Mouse (Mus musculus): ENCODE measurements around the gene Ttc19. TPM values are rescaled to one million over a fixed set of nuclear protein-coding genes. Genes with fewer than 3 reads are reported as not detected.
"Not testable (repeated sequence)": the region's sequence is repeated elsewhere in the genome, so short reads cannot be mapped to it uniquely, and the experiment has no call there.

The Ttc19 gene
- polyA plus RNA-seq, 1 experiment from 2014 or later: 28.1 TPM

DNA sequence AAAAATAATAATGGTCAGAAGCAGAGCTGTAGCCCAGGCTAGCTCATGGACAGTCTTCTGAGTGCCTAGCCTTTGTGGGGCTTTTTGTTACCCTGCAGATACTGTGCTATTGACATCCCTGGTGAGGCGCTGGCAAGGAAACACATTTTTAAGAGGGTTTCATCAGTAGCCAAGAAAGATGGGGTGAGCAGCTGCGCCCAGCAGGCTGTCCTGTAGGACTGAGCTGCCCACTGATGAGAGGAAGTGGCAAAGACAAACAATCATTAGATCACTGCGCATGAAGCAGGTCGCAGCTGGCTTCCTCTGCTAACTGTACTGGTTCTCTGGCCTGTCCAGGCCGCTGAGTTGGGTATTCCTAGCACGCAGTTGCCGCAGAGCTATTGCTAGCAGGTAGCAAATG, 17.7 kb upstream of the Ttc19 start:
- ATAC-seq (ENCODE audit: low FRiP score): no peak
- H3K4me3 ChIP-seq (replicated peaks): no peak overlapping the region
- H3K4me1 ChIP-seq: peaks cover 21% of the 10 kb centered on the region
- WGBS: 90% methylated on average over 7 of the region's 7 CpGs
- H3K4me2 ChIP-seq: no peak overlapping the region
- no peaks in the 10 kb centered on the region for H3K27me3 ChIP-seq
- no peaks in the 10 kb centered on the region for H3K36me3 ChIP-seq (replicated peaks)
- no peak overlapping the region for H3K9ac ChIP-seq
- H3K27ac ChIP-seq: no peak overlapping the region
- no peaks in the 10 kb centered on the region for H3K9me3 ChIP-seq

DNA sequence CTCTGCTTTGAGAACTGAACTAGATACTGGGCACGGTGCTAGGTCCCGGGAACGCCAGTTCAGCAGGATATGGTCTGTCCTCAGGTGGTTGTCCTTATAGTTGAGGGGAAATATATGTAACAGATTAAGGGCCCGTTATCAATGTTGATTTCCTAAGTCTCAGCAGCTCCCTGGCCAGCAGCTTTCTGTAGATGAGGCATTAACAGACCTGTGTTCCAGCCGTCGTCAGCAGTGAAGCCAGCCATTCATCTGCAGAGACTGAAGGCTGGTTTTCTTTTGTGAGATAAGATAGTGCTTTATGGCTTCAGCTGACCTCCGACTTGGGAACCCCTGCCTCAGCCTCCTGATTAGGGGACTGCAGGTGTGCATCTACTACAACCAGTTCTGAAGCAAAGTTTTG, 17.3 kb upstream of the Ttc19 start:
- 74% methylated on average over 7 of the region's 7 CpGs for WGBS
- no peaks in the 10 kb centered on the region for H3K9me3 ChIP-seq
- no peaks in the 10 kb centered on the region for H3K36me3 ChIP-seq (replicated peaks)
- no peak overlapping the region for H3K4me3 ChIP-seq (replicated peaks)
- no peak overlapping the region for H3K9ac ChIP-seq
- H3K27ac ChIP-seq: no peak overlapping the region
- H3K27me3 ChIP-seq: no peaks in the 10 kb centered on the region
- peaks cover 18% of the 10 kb centered on the region for H3K4me1 ChIP-seq
- no peak overlapping the region for H3K4me2 ChIP-seq
- no peak for ATAC-seq (ENCODE audit: low FRiP score)

DNA sequence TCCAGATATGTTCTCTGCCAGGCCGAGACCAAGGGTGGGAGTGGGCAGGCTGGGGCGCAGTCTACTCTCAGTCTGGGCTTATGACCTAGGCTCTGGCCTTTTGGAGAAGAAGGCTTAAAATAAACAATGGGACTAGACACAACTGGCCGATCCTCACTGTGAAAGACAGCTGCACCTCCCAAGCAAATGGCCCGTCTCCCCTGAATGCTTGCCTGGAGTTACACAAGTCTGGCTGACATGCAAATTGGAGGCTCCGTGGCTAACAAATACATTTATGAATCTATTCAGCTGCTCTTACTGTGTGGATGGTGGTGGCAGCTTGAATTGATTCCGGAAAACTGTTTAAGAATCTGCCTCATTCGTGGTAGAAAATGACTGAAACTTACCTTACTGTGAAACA, 15.6 kb upstream of the Ttc19 start:
- Histone ChIP-seq H3K4me1 (peaks cover 13% of the 10 kb centered on the region), H3K9me3 (no peaks in the 10 kb centered on the region), H3K27me3 (no peaks in the 10 kb centered on the region), H3K36me3 (replicated peaks) (no peaks in the 10 kb centered on the region), H3K4me2 (no peak overlapping the region), H3K27ac (no peak overlapping the region), H3K4me3 (replicated peaks) (no peak overlapping the region), H3K9ac (no peak overlapping the region)
- no peak for ATAC-seq (ENCODE audit: low FRiP score)
- WGBS: 73% methylated on average over 7 of the region's 7 CpGs

DNA sequence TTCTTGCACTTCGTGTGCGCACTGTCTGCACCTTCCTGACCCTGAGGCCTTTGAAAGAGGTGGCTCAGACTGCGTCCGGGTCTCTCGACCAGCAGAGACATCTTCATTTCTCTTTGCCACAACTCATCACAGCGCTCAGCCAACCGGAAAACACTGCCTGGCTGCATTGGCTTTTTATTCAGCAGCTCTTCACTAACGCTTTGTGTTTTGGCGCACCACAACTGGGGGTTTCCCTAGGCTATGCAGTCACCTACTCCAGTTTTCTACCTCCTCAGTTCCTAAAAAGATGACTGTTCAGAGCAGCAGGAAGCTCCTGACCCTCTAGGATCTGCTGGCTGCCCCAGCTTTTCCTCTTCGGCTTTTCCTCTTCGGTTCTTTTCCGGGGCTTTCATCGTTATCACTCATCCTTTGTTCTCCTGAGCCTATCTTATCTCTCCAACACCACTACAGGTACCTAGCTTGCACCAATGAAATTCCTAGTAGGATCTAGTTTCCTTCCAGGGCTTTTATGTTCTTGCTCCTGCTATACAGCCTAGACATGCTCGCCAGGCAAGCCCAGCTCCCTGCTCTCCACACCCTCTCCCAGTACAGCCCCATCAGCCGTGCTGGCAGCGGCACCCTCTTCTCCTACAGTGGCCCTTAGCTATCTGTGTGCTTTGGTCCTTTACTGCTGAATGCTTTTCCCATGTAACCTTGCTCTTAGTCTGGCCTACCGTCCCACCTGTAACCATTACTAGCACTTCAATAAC, 14.6 kb upstream of the Ttc19 start:
- Histone ChIP-seq H3K4me2 (peak overlapping the region; percentile 11; the same call in 1 of the 2 replicates), H3K9me3 (no peaks in the 10 kb centered on the region), H3K9ac (no peak overlapping the region), H3K27me3 (no peaks in the 10 kb centered on the region), H3K4me3 (replicated peaks) (no peak overlapping the region), H3K4me1 (peaks cover 11% of the 10 kb centered on the region), H3K27ac (no peak overlapping the region), H3K36me3 (replicated peaks) (no peaks in the 10 kb centered on the region)
- WGBS: 53% methylated on average over 17 of the region's 17 CpGs
- ATAC-seq (ENCODE audit: low FRiP score): no peak; the same call in 1 of the 2 replicates

DNA sequence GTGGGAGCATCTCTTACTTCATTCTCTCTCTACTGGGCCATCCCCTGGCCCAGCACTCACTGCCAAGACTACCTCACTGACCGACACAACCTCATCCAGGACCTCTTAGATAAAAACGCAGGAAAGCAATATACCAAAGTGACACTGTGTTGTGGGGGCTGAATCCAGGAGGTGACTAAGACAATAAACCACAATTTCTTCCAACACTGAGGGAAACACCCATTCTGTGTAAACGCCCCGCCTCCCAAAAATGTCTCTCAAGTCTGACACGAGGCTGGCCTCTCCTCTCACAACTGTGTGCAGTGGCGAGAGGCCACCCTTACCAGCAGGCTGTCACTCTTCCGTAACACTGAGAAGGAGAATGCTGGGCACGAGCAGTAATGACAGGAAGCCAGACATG, 12.9 kb upstream of the Ttc19 start:
- Histone ChIP-seq H3K4me1 (peaks cover 11% of the 10 kb centered on the region), H3K4me3 (replicated peaks) (no peak overlapping the region)
- no peak for ATAC-seq (ENCODE audit: low FRiP score)

DNA sequence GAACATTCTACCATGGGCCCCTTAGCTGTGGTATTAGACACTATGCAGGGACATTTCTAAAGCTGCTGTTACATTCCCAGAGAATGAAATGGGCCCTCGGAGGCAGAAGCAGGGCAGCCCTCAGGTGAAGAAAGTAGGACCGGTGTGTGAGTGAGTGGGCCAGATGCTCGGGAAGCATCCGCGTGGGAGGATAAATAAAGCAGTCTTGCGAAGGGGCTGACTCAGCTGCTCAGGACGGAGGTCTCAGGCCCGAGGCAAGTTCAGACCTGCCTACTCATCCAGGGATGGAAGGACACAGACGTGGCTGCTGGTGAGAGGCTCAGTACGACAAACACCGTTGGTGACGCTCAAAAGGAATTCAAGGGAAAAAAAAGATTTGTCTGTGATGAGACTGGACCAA, 12.2 kb upstream of the Ttc19 start:
- no peak overlapping the region for H3K27ac ChIP-seq
- no peaks in the 10 kb centered on the region for H3K9me3 ChIP-seq
- no peak overlapping the region for H3K4me3 ChIP-seq (replicated peaks)
- peaks cover 11% of the 10 kb centered on the region for H3K4me1 ChIP-seq
- no peaks in the 10 kb centered on the region for H3K27me3 ChIP-seq
- no peak for ATAC-seq (ENCODE audit: low FRiP score)
- WGBS: 85% methylated on average over 12 of the region's 12 CpGs
- H3K4me2 ChIP-seq: no peak overlapping the region
- H3K36me3 ChIP-seq (replicated peaks): no peaks in the 10 kb centered on the region
- H3K9ac ChIP-seq: no peak overlapping the region

More for the DNA sequence above, 12.9 kb upstream of the Ttc19 start:
- H3K4me2 ChIP-seq: no peak overlapping the region
- H3K9me3 ChIP-seq: no peaks in the 10 kb centered on the region
- no peaks in the 10 kb centered on the region for H3K36me3 ChIP-seq (replicated peaks)
- no peak overlapping the region for H3K9ac ChIP-seq
- no peak overlapping the region for H3K27ac ChIP-seq
- H3K27me3 ChIP-seq: no peaks in the 10 kb centered on the region
- WGBS: 84% methylated on average over 8 of the region's 8 CpGs

DNA sequence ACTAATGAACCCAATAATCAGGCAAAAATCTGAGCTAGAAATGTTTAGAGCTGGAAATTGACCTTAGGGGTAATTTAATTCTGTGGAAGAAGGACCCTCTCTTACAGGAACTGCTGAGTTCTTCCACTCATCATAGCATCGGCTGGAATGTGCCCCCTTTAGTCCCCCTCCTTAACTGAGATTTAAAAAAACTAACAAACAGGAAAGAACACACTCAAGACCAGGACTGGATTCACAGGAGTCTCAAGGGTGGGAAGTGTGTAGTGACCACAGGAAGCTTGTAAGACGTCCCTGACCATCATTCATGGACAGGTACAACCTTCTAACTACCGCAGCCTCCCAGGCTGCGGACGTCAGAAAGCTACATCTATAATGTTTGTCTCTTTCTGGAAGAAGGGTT, 10.4 kb upstream of the Ttc19 start:
- no peak overlapping the region for H3K4me3 ChIP-seq (replicated peaks)
- H3K4me2 ChIP-seq: no peak overlapping the region
- H3K4me1 ChIP-seq: peaks cover 11% of the 10 kb centered on the region
- 64% methylated on average over 5 of the region's 5 CpGs for WGBS
- no peaks in the 10 kb centered on the region for H3K27me3 ChIP-seq
- H3K9ac ChIP-seq: no peak overlapping the region
- H3K27ac ChIP-seq: no peak overlapping the region
- ATAC-seq (ENCODE audit: low FRiP score): no peak
- no peaks in the 10 kb centered on the region for H3K36me3 ChIP-seq (replicated peaks)
- no peaks in the 10 kb centered on the region for H3K9me3 ChIP-seq

DNA sequence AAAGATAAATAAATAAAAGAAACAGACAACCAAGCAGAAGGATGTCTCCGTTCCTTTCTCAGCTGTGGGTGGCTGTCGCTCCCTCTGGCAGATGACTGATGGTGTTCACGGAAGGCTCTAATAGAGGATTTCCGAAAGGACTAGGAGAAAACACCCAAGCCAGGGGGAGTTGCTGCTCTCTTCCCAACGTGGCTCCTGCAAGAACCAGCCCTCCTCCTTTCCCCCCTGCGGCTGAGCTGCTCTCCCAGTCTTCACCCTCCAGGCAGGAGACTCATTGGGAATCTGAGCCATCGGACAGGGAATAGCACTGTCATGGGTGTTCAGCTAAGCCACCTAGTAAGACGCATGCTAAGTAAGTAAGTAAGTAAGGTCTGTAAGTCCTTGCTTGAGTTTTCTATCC, 4.2 kb upstream of the Ttc19 start:
- Histone ChIP-seq H3K4me2 (no peak overlapping the region), H3K36me3 (replicated peaks) (no peaks in the 10 kb centered on the region), H3K4me3 (replicated peaks) (no peak overlapping the region), H3K27ac (no peak overlapping the region), H3K9ac (no peak overlapping the region), H3K27me3 (no peaks in the 10 kb centered on the region), H3K4me1 (peaks cover 7% of the 10 kb centered on the region; the same call in 1 of the 2 replicates), H3K9me3 (no peaks in the 10 kb centered on the region)
- no peak for ATAC-seq (ENCODE audit: low FRiP score)
- 73% methylated on average over 8 of the region's 8 CpGs for WGBS

DNA sequence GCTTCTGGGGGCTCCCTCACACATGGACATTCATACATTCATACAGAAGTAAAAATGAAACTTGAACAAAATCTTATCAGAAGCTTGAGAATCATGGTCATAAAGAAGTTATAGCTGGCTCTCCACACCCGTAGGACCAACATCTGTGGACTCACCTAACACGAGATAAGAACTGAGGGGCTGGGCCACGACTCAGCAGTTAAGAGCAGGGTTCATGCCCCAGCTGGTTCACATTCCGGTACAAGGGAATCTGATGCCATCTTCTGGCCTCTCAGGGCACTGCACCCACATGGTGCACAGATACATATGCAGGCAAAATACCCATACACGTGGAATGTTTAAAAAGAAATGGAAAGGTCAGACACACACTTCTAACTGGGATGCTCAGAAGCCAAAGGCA, 3.2 kb upstream of the Ttc19 start:
- no peak for ATAC-seq (ENCODE audit: low FRiP score)
- H3K4me2 ChIP-seq: no peak overlapping the region
- WGBS: 27% methylated on average over 5 of the region's 5 CpGs
- H3K9me3 ChIP-seq: no peaks in the 10 kb centered on the region
- H3K9ac ChIP-seq: no peak overlapping the region
- no peak overlapping the region for H3K4me3 ChIP-seq (replicated peaks)
- H3K27ac ChIP-seq: no peak overlapping the region
- no peaks in the 10 kb centered on the region for H3K36me3 ChIP-seq (replicated peaks)
- no peaks in the 10 kb centered on the region for H3K27me3 ChIP-seq
- peaks cover 10% of the 10 kb centered on the region; the same call in 1 of the 2 replicates for H3K4me1 ChIP-seq

DNA sequence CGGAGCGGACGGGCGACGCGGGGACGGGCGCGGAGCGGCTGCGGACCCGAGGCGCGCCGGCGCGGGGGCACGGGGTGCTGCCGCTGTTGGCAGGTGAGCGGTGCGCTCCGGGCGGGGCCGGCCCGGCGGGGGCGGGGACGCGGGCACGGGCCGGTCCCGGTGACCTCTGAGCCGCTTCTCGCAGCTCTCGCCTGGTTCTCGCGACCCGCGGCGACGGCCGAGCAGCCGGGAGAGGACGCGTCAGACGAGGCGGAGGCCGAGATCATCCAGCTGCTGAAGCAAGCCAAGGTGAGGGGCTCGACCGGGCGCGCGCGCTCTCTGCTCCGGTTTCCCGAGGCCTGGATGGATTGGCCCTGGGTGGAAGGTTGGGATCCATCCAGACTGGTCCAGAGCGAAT, 326 bp downstream of the Ttc19 start:
- Histone ChIP-seq H3K36me3 (replicated peaks) (peaks cover 21% of the 10 kb centered on the region), H3K27me3 (no peaks in the 10 kb centered on the region), H3K4me1 (peaks cover 10% of the 10 kb centered on the region; the same call in 1 of the 2 replicates), H3K4me2 (peak overlapping the region; percentile 70), H3K4me3 (replicated peaks) (peak overlapping the region; percentile 79), H3K27ac (peak overlapping the region; percentile 87), H3K9me3 (no peaks in the 10 kb centered on the region), H3K9ac (peak overlapping the region; percentile 75)
- ATAC-seq (ENCODE audit: low FRiP score): peak; percentile 77
- WGBS: under 1% methylated on average over 57 of the region's 57 CpGs

DNA sequence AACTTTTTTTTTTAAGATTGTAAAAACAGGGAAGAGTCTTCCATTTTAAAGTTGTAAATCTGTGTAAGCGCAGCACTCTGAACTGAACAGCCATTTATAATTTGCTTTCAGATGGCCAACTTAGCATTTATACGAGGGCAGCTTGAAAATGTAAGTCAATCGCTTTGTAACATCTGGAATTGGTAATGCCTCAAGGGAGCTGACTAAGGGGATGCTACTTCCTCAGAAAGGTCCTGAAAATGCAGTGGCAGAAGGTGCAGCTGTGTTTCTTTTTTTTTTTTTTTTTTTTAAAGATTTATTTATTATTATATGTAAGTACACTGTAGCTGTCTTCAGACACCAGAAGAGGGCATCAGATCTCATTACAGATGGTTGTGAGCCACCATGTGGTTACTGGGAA, 2.7 kb downstream of the Ttc19 start:
- H3K36me3 ChIP-seq (replicated peaks): peaks cover 29% of the 10 kb centered on the region
- H3K27me3 ChIP-seq; ATAC-seq (ENCODE audit: low FRiP score): not testable (repeated sequence)

DNA sequence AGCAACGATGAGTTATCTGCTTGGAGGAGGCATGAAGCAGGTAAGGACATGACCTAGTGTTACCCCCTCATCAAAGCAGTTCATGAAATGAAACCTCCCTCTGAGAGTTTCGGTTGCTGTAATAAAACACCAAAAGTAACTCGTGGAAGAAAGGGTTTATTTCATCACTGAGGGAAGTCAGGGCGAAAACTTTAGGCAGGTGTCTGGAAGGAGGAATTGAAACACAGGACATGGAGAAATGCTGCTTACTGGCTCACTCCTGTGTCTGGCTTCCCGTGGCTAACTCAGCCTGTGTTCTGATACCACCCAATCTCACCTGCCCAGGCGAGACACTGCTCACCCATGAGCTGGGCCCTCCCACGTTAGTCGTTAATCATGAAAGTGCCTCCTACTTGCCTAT, 3.7 kb downstream of the Ttc19 start:
- Histone ChIP-seq H3K4me2 (no peak overlapping the region), H3K4me3 (replicated peaks) (no peak overlapping the region), H3K9me3 (no peaks in the 10 kb centered on the region), H3K9ac (no peak overlapping the region), H3K27ac (no peak overlapping the region), H3K4me1 (peaks cover 10% of the 10 kb centered on the region; the same call in 1 of the 2 replicates), H3K27me3 (no peaks in the 10 kb centered on the region), H3K36me3 (replicated peaks) (peaks cover 37% of the 10 kb centered on the region)
- ATAC-seq (ENCODE audit: low FRiP score): no peak
- 92% methylated on average over 8 of the region's 8 CpGs for WGBS

More for the DNA sequence above, 2.7 kb downstream of the Ttc19 start:
- H3K27ac ChIP-seq; H3K4me2 ChIP-seq; H3K9ac ChIP-seq; H3K4me3 ChIP-seq (replicated peaks); H3K9me3 ChIP-seq: not testable (repeated sequence)
- peaks cover 10% of the 10 kb centered on the region; the same call in 1 of the 2 replicates for H3K4me1 ChIP-seq
- WGBS: 91% methylated on average over 3 of the region's 3 CpGs

DNA sequence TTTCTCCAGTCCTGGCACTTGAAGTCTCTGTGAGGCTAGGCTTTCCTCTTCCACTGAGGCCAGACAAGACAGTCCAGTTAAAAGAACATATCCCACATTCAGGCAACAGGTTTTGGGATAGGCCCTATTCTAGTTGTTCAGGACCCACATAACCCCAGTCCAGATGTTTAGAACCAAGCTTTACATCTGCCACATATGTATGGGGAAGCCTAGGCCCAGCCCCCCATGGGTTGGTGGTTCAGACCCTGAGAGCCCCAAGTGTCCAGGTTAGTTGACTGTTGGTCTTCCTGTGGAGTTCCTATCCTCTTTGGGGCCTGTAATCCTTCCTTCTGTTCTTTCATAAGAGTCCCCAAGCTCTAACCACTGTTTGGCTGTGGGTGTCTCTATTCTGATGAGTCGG, 6.4 kb downstream of the Ttc19 start:
- no peaks in the 10 kb centered on the region for H3K4me1 ChIP-seq
- 93% methylated on average over 1 of the region's 1 CpGs for WGBS
- no peak overlapping the region for H3K4me3 ChIP-seq (replicated peaks)
- no peak for ATAC-seq (ENCODE audit: low FRiP score)
- H3K27ac ChIP-seq: no peak overlapping the region
- H3K27me3 ChIP-seq: no peaks in the 10 kb centered on the region
- no peak overlapping the region for H3K9ac ChIP-seq
- no peaks in the 10 kb centered on the region for H3K9me3 ChIP-seq
- peaks cover 40% of the 10 kb centered on the region for H3K36me3 ChIP-seq (replicated peaks)
- H3K4me2 ChIP-seq: no peak overlapping the region

Measured in forebrain, embryonic 12.5 days (tissue).